Mouse (Mus musculus) small intestine, adult 2 months (tissue): ENCODE results near the gene Wfdc3. TPM values are rescaled to one million over a fixed set of nuclear protein-coding genes. Genes with fewer than 3 reads are reported as not detected.

ENCODE experiments used
- H3K27ac ChIP-seq: fragments of 200-500 bp; 2 replicates; pipeline ENCODE4 v1.5.1; 2012; ENCODE audit warnings: low read depth, low read length, control low read depth, inconsistent platforms; ENCODE audit not compliant: insufficient read depth
- H3K27me3 ChIP-seq: fragments of 200-500 bp; 2 replicates; pipeline ENCODE4 v1.6.1; 2012; ENCODE audit warnings: mild to moderate bottlenecking, moderate library complexity, low read length, inconsistent platforms; ENCODE audit not compliant: control insufficient read depth, insufficient read depth
- H3K36me3 ChIP-seq: fragments of 200-500 bp; 2 replicates; pipeline ENCODE4 v1.6.1; 2012; ENCODE audit warnings: mild to moderate bottlenecking, low read length, control low read depth, inconsistent platforms; ENCODE audit not compliant: control insufficient read depth, insufficient read depth
- H3K4me1 ChIP-seq: fragments of 200-500 bp; 2 replicates; pipeline ENCODE4 v1.6.1; 2012; ENCODE audit warnings: low read length, inconsistent platforms, mixed read lengths; ENCODE audit not compliant: control insufficient read depth, insufficient read depth, insufficient read length
- H3K4me3 ChIP-seq: fragments of 200-500 bp; 2 replicates; pipeline ENCODE4 v1.5.1; 2012; ENCODE audit warnings: low read depth, mild to moderate bottlenecking, control low read depth, inconsistent platforms, low read length, moderate library complexity
- CTCF ChIP-seq: fragments of 200-500 bp; IDR thresholded peaks from 2 replicates; pipeline ENCODE4 v1.5.1; 2012; ENCODE audit warnings: low read depth, mild to moderate bottlenecking, control low read depth, inconsistent platforms, low read length, moderate library complexity, mixed read lengths; ENCODE audit not compliant: insufficient replicate concordance, insufficient read length; ENCODE audit errors: extremely low read depth
- POLR2A ChIP-seq: fragments of 200-500 bp; IDR thresholded peaks from 2 replicates; pipeline ENCODE4 v1.6.1; 2012; ENCODE audit warnings: low read depth, mild to moderate bottlenecking, control low read depth, inconsistent platforms, low read length, moderate library complexity
- WGBS: fragments of 180-500 bp; shearing (Covaris S2); methylation state at CpG from one replicate; pipeline ENCODE4 v1.1.7; 2018; 5-methylcytosine and 5-hydroxymethylcytosine counted together
- polyA plus RNA-seq: library from polyadenylated mRNA; depleted of rRNA; stranded (reverse); fragments of >200 nt; gene quantifications from 2 replicates; pipeline ENCODE4 v1.2.3, GENCODE M21; 2012

Gene Wfdc3
- polyA plus RNA-seq, 1 experiment = 0.06 TPM

- H3K36me3 ChIP-seq = peaks cover 25% of the 10 kb centered on the region
- 80% methylated on average over 4 of the region's 4 CpGs for WGBS
- H3K27ac ChIP-seq = no peak overlapping the region
- TF ChIP-seq POLR2A = no peak
- no peak for TF ChIP-seq CTCF
- H3K4me1 ChIP-seq = peaks cover 7% of the 10 kb centered on the region; the same call in 1 of the 2 replicates
- H3K27me3 ChIP-seq = no peaks in the 10 kb centered on the region
- no peak overlapping the region for H3K4me3 ChIP-seq
Observed at GRCm38 (mm10) chr2:164788411-164788810, 42.7 kb upstream of the Wfdc3 start.

GRCm38 (mm10) chr2:164787779-164788178 is 42.0 kb upstream of the Wfdc3 start:
- Histone ChIP-seq H3K4me3 (no peak overlapping the region), H3K27ac (no peak overlapping the region), H3K36me3 (peaks cover 20% of the 10 kb centered on the region), H3K4me1 (peaks cover 7% of the 10 kb centered on the region; the same call in 1 of the 2 replicates), H3K27me3 (no peaks in the 10 kb centered on the region)
- TF ChIP-seq POLR2A (no peak), CTCF (no peak)
- WGBS = 75% methylated on average over 10 of the region's 10 CpGs

GRCm38 (mm10) chr2:164787032-164787431 is 41.3 kb upstream of the Wfdc3 start:
- Histone ChIP-seq H3K36me3 (peaks cover 12% of the 10 kb centered on the region), H3K27me3 (no peaks in the 10 kb centered on the region), H3K27ac (no peak overlapping the region), H3K4me1 (peaks cover 7% of the 10 kb centered on the region; the same call in 1 of the 2 replicates), H3K4me3 (no peak overlapping the region)
- WGBS = 82% methylated on average over 3 of the region's 3 CpGs
- TF ChIP-seq POLR2A (no peak), CTCF (no peak)

DNA sequence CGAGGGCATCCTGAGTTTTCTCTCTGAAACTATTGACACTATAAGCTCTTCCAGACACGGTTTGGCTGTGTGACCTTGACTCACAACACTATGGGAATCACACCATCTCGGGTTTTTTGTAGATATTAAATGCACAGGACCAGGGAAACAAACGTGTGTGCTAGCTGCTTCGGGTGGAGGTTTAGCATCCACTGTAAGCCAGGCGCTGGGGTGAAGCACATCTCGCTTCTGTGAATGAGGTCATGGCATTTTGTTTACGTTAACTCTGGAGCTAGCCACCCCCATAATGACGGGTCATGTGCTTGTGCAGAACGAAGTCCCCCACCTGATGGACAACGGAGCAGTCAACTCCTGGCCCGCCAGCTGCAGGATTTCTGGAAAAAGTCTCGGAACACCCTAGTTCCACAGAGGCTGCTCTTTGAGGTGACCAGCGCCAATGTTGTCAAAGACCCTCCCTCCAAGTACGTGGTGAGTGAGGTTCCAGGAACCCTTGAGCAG is 40.7 kb upstream of the Wfdc3 start:
- TF ChIP-seq CTCF = no peak
- TF ChIP-seq POLR2A = no peak
- WGBS = 22% methylated on average over 15 of the region's 15 CpGs
- Histone ChIP-seq H3K27ac (peak overlapping the region; percentile 73), H3K4me3 (peak overlapping the region; percentile 84), H3K36me3 (peaks cover 6% of the 10 kb centered on the region), H3K27me3 (no peaks in the 10 kb centered on the region), H3K4me1 (peaks cover 7% of the 10 kb centered on the region; the same call in 1 of the 2 replicates)

- Histone ChIP-seq H3K4me3 (peak within 1 kb of the TSS; percentile 84), H3K36me3 (peaks cover 5% of the 10 kb centered on the region), H3K4me1 (peaks cover 7% of the 10 kb centered on the region; the same call in 1 of the 2 replicates), H3K27ac (peak within 1 kb of the TSS; percentile 76), H3K27me3 (no peaks in the 10 kb centered on the region)
- peak; percentile 90 for TF ChIP-seq POLR2A
- peak; percentile 22; the same call in 1 of the 2 replicates for TF ChIP-seq CTCF
- WGBS = under 1% methylated on average over 87 of the region's 89 CpGs
Observed at GRCm38 (mm10) chr2:164785481-164786387, 40.0 kb upstream of the Wfdc3 start, which contains the start of gene Snx21. Gene Snx21, plus strand, starts transcription at chr2:164785823.

- H3K27ac ChIP-seq = peak overlapping the region; percentile 76
- WGBS = 2% methylated on average over 7 of the region's 7 CpGs
- no peak for TF ChIP-seq POLR2A
- TF ChIP-seq CTCF = no peak
Observed at GRCm38 (mm10) chr2:164784869-164785420, 39.2 kb upstream of the Wfdc3 start.

More at GRCm38 (mm10) chr2:164784869-164785420, 39.2 kb upstream of the Wfdc3 start:
- Histone ChIP-seq H3K4me3 (peak overlapping the region; percentile 84), H3K36me3 (peaks cover 5% of the 10 kb centered on the region), H3K27me3 (no peaks in the 10 kb centered on the region), H3K4me1 (peaks cover 7% of the 10 kb centered on the region; the same call in 1 of the 2 replicates)
